Mouse (Mus musculus) gastrocnemius, postnatal 10 days (tissue): ENCODE data around the gene Peli2. TPM values are rescaled to one million over a fixed set of nuclear protein-coding genes. Genes with fewer than 3 reads are reported as not detected.

ENCODE experiments used
- DNase-seq: peaks from one replicate; pipeline ENCODE4 v3.0.0; 2021; ENCODE audit warnings: mixed read lengths
- total RNA-seq, 2 experiments: library from RNA; stranded (reverse); gene quantifications; 2 replicates each; pipeline ENCODE4 v1.2.3; 2021

Peli2 gene
- total RNA-seq, 2 experiments from 2014 or later, result 15.9 to 18.3 TPM

DNA sequence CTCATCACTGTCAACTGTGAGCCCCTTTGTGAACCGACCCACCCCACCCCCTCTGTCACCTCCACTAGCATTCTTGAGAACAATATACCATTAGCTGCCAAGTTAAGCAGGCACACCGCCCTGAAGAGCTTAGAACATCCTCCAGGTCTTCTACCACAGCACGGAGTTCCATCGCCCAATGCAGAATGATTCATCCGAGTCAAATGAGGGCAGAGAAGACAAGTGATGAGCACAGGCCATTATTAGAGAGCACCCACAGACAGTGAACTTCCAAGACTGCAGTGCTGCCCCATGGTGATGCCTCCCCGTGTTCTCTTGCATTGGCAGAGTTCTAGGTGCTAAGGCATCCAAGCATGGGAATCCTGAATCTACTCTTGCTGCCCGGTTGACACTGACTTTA lies 172.9 kb downstream of the Peli2 start:
- no peak for DNase-seq

DNA sequence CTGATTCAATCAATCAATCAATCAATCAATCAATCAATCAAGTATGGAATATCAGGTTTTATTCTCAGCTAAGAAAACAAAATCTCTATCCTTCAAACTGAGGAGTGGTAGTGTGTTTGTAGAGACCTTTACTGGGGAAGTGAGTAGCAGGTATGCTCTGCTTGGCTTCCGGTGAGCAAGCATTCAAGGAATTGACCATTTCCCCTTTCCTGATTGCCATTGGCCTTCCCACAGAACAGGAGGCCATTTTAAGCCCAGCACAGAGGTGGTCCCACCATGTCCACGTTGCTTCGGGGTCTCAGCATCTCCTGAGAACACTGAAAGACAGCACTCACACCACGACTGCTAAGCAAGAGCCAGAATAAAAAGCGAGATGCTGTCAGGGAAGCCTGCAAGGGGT lies 174.8 kb downstream of the Peli2 start:
- DNase-seq, result no peak

- no peak for DNase-seq
Observed at GRCm38 (mm10) chr14:48295815-48296271, 175.2 kb downstream of the Peli2 start.

GRCm38 (mm10) chr14:48296820-48297219 lies 176.2 kb downstream of the Peli2 start:
- no peak for DNase-seq

DNA sequence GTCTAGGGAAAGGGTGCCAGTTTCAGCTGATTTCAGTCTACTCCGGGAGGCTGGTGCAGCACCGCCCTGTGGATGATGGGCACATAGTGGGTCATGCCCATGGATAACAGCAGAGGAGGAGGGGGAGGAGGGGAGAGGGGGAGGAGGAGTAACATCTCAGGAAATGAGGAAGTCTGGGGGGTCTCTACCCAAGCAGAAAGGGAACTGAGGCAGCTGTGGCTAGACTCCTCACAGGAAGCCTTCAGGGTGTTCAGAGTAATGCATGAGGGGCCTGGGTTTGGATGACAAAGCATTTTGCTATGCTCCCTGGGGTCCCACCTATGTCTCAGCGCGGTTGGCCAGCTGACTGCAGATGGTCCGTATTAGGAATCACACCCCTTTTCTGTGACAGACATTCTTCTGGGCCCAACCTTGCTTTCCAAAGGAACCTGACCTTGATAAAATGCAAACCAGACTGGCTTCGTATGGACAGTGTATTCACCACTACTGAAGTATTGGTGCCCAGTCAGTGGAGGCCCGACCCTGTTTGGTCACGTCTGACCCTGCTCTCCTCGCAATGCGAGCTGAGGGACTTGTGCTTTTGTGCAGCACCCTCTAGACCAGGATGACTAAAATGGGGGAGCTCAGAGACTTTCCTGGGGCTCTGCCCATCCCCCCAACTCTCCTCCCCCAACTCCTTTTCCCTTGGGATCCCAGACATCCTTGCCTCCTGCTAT lies 182.0 kb downstream of the Peli2 start:
- no peak for DNase-seq

GRCm38 (mm10) chr14:48303235-48303634 lies 182.6 kb downstream of the Peli2 start:
- DNase-seq, result no peak

DNA sequence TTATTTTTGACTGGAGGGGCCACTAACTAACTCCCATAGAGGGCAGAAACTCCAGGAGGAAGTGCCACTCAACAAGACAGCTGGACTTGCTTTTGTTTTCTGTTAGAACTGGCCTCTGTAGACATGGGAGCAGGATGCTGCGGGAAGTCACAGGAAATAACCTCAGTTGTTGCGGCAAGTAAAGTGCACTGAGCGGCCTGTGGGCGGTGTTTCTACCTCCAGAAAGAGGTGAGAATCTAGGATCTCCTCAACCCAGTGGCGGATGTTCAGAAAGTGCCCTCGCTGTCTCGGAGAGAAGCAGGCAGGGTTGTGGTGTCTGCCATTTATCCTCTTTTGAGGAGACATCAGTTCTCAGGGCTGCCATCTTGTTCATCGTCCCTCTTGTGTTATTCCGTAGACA lies 183.2 kb downstream of the Peli2 start:
- no peak for DNase-seq

- no peak for DNase-seq
Observed at GRCm38 (mm10) chr14:48313234-48313633, 192.6 kb downstream of the Peli2 start.

- DNase-seq, result no peak
Observed at GRCm38 (mm10) chr14:48316396-48316795, 195.8 kb downstream of the Peli2 start.

DNA sequence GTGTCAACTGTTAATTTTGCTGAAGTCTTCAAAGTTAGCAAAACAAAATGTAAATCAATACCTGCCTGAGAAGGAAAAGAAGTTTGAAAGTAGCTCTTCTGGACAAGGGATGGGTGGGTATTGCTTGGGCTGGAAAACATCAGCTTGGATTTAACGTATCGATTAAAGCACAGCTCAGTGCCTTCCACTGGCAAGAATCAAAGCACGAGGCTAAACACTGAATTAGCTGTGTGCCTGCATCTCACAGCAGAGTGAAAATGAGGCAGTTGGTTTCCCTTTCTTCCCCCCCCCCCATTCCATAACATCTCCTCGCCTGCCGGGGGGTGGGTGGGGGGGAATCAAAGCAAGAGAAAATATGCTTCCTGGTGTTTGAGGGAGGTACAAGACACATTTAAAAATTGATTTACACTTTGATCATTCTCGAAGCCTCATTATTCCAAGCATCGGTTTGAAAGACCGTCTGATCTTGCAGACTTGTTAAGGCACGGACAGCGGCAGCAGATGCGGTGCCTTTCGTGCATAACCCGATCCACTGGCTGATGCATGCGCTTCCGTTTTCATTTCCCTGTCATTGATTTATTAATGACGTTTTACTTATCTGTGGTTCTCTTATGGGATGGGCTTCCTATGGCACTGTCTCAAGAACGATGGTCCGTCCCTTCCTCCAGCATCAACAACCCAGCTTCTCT lies 203.3 kb downstream of the Peli2 start:
- DNase-seq, result no peak

DNA sequence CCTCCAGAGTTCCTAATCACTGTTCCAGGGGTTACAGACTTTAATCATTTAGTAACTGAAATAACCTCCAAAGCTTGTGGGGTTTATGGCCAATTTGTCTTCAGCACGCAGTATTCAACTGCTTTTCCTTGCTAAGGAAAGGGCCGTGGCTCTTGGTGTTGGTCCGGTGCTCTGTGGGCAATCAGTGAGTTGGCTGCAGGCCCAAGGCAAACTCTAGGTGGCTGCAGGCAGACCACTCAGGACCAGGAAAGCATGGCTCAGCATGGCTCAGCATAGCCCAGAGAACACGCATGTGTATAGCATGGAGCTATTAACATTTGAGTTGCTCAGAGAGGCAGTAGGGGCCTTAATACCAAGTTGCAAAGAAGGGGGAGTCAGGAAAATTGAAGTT lies 203.8 kb downstream of the Peli2 start:
- DNase-seq, result no peak

GRCm38 (mm10) chr14:48327746-48328145 lies 207.1 kb downstream of the Peli2 start:
- DNase-seq, result no peak

DNA sequence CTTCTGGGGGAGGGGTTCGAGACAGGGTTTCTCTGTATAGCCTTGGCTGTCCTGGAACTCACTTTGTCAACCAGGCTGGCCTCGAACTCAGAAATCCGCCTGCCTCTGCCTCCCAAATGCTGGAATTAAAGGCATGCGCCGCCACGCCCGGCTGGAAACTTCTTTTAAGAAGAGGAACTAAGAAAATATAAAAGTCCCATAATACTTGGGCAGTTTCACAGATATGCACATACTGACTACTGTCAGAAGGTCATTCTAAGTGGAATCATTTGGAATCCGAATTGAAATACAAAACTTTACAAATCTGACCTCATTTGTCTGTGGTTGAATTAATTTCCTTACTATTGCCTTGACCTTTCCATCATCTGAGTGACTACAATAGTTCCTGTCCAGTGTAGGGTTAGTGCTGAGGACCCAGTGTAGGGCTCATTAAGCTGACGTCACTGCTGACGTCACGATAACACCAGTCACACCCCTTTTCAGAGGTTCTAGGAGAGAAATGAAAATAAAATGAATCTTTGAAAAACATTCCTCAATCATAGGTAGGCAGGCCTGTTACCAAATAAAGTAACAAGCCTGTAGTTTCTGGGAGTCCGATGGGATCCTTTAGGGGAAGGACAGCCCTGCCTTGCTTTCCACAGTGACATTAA lies 209.2 kb downstream of the Peli2 start:
- no peak for DNase-seq
